Mouse (Mus musculus): ENCODE results near the gene Ttc23. TPM values are rescaled to one million over a fixed set of nuclear protein-coding genes. Genes with fewer than 3 reads are reported as not detected.

Gene Ttc23
- polyA plus RNA-seq, 1 experiment: 14.2 TPM

- TF ChIP-seq MYOG (IDR thresholded peaks at IDR 0.05; ENCODE audit: control insufficient read depth in 1 of 3, insufficient read depth in 1 of 3, insufficient read length in 2 of 3, low read depth in 2 of 3) (peak in 2 of 3 experiments; percentile 12 to 55), TCF3 (IDR thresholded peaks at IDR 0.05; ENCODE audit: insufficient read length, low read depth) (no peak), MYOD1 (IDR thresholded peaks at IDR 0.05; ENCODE audit: control insufficient read depth in 1 of 3, insufficient read length in 2 of 3, low read depth in 2 of 3) (peak in 2 of 3 experiments; percentile 37 to 43), SRF (IDR thresholded peaks at IDR 0.05; ENCODE audit: control insufficient read depth, insufficient read length, low read depth) (no peak), MAX (IDR thresholded peaks at IDR 0.05; ENCODE audit: low read depth) (no peak)
- Histone ChIP-seq H3K27me3 (ENCODE audit: control insufficient read depth, insufficient read depth, insufficient read length) (no peaks in the 10 kb centered on the region), H3K79me2 (ENCODE audit: control insufficient read depth, insufficient read depth) (no peaks in the 10 kb centered on the region), H3ac (ENCODE audit: control insufficient read depth, insufficient read length) (no peak overlapping the region), H3K4me2 (ENCODE audit: low read depth) (no peak overlapping the region), H3K36me3 (ENCODE audit: control insufficient read depth, insufficient read depth) (no peaks in the 10 kb centered on the region), H3K4me3 (no peak overlapping the region)
Measured at GRCm38 (mm10) chr7:67618316-67618715, 28.9 kb upstream of the Ttc23 start.

GRCm38 (mm10) chr7:67619836-67620235, 27.4 kb upstream of the Ttc23 start:
- Histone ChIP-seq H3ac (ENCODE audit: control insufficient read depth, insufficient read length) (no peak overlapping the region), H3K79me2 (ENCODE audit: control insufficient read depth, insufficient read depth) (no peaks in the 10 kb centered on the region), H3K4me2 (ENCODE audit: low read depth) (peak overlapping the region; percentile 39), H3K4me3 (no peak overlapping the region), H3K36me3 (ENCODE audit: control insufficient read depth, insufficient read depth) (no peaks in the 10 kb centered on the region), H3K27me3 (ENCODE audit: control insufficient read depth, insufficient read depth, insufficient read length) (no peaks in the 10 kb centered on the region)
- TF ChIP-seq MYOD1 (IDR thresholded peaks at IDR 0.05; ENCODE audit: control insufficient read depth in 1 of 3, insufficient read length in 2 of 3, low read depth in 2 of 3) (no peak), TCF3 (IDR thresholded peaks at IDR 0.05; ENCODE audit: insufficient read length, low read depth) (no peak), USF1 (IDR thresholded peaks at IDR 0.05; ENCODE audit: low read depth) (no peak), SRF (IDR thresholded peaks at IDR 0.05; ENCODE audit: control insufficient read depth, insufficient read length, low read depth) (no peak), MYOG (IDR thresholded peaks at IDR 0.05; ENCODE audit: control insufficient read depth in 1 of 3, insufficient read depth in 1 of 3, insufficient read length in 2 of 3, low read depth in 2 of 3) (no peak), MAX (IDR thresholded peaks at IDR 0.05; ENCODE audit: low read depth) (no peak), REST (IDR thresholded peaks at IDR 0.05; ENCODE audit: insufficient read depth, insufficient read length) (no peak), CEBPB (IDR thresholded peaks at IDR 0.05; ENCODE audit: insufficient read depth, poor library complexity, severe bottlenecking) (no peak), E2F4 (IDR thresholded peaks at IDR 0.05; ENCODE audit: insufficient read depth) (no peak), POLR2AphosphoS2 (IDR thresholded peaks at IDR 0.05; ENCODE audit: insufficient read length, low read depth) (no peak), POLR2A (IDR thresholded peaks at IDR 0.05; ENCODE audit: insufficient read length, low read depth) (no peak), TCF12 (IDR thresholded peaks at IDR 0.05; ENCODE audit: insufficient read depth, poor library complexity, severe bottlenecking) (no peak)

GRCm38 (mm10) chr7:67622151-67622550, 25.1 kb upstream of the Ttc23 start:
- TF ChIP-seq MAX (IDR thresholded peaks at IDR 0.05; ENCODE audit: low read depth) (no peak), MYOG (IDR thresholded peaks at IDR 0.05; ENCODE audit: control insufficient read depth in 1 of 3, insufficient read depth in 1 of 3, insufficient read length in 2 of 3, low read depth in 2 of 3) (no peak), TCF3 (IDR thresholded peaks at IDR 0.05; ENCODE audit: insufficient read length, low read depth) (no peak), POLR2AphosphoS2 (IDR thresholded peaks at IDR 0.05; ENCODE audit: insufficient read length, low read depth) (no peak), TCF12 (IDR thresholded peaks at IDR 0.05; ENCODE audit: insufficient read depth, poor library complexity, severe bottlenecking) (no peak), MYOD1 (IDR thresholded peaks at IDR 0.05; ENCODE audit: control insufficient read depth in 1 of 3, insufficient read length in 2 of 3, low read depth in 2 of 3) (no peak), REST (IDR thresholded peaks at IDR 0.05; ENCODE audit: insufficient read depth, insufficient read length) (no peak), E2F4 (IDR thresholded peaks at IDR 0.05; ENCODE audit: insufficient read depth) (no peak), CEBPB (IDR thresholded peaks at IDR 0.05; ENCODE audit: insufficient read depth, poor library complexity, severe bottlenecking) (no peak), SRF (IDR thresholded peaks at IDR 0.05; ENCODE audit: control insufficient read depth, insufficient read length, low read depth) (no peak), POLR2A (IDR thresholded peaks at IDR 0.05; ENCODE audit: insufficient read length, low read depth) (no peak), USF1 (IDR thresholded peaks at IDR 0.05; ENCODE audit: low read depth) (no peak)
- no peaks in the 10 kb centered on the region for H3K36me3 ChIP-seq (ENCODE audit: control insufficient read depth, insufficient read depth)
- no peak overlapping the region for H3K4me2 ChIP-seq (ENCODE audit: low read depth)
- H3ac ChIP-seq (ENCODE audit: control insufficient read depth, insufficient read length): no peak overlapping the region
- H3K27me3 ChIP-seq (ENCODE audit: control insufficient read depth, insufficient read depth, insufficient read length): no peaks in the 10 kb centered on the region
- H3K79me2 ChIP-seq (ENCODE audit: control insufficient read depth, insufficient read depth): no peaks in the 10 kb centered on the region
- H3K4me3 ChIP-seq: no peak overlapping the region

GRCm38 (mm10) chr7:67626671-67627070, 20.5 kb upstream of the Ttc23 start:
- Histone ChIP-seq H3ac (ENCODE audit: control insufficient read depth, insufficient read length) (no peak overlapping the region), H3K36me3 (ENCODE audit: control insufficient read depth, insufficient read depth) (no peaks in the 10 kb centered on the region)

More at GRCm38 (mm10) chr7:67626671-67627070, 20.5 kb upstream of the Ttc23 start:
- H3K27me3 ChIP-seq (ENCODE audit: control insufficient read depth, insufficient read depth, insufficient read length): no peaks in the 10 kb centered on the region
- TF ChIP-seq USF1 (IDR thresholded peaks at IDR 0.05; ENCODE audit: low read depth) (no peak), TCF12 (IDR thresholded peaks at IDR 0.05; ENCODE audit: insufficient read depth, poor library complexity, severe bottlenecking) (no peak), CEBPB (IDR thresholded peaks at IDR 0.05; ENCODE audit: insufficient read depth, poor library complexity, severe bottlenecking) (no peak), MAX (IDR thresholded peaks at IDR 0.05; ENCODE audit: low read depth) (no peak), MYOG (IDR thresholded peaks at IDR 0.05; ENCODE audit: control insufficient read depth in 1 of 3, insufficient read depth in 1 of 3, insufficient read length in 2 of 3, low read depth in 2 of 3) (no peak), POLR2AphosphoS2 (IDR thresholded peaks at IDR 0.05; ENCODE audit: insufficient read length, low read depth) (no peak), POLR2A (IDR thresholded peaks at IDR 0.05; ENCODE audit: insufficient read length, low read depth) (no peak), MYOD1 (IDR thresholded peaks at IDR 0.05; ENCODE audit: control insufficient read depth in 1 of 3, insufficient read length in 2 of 3, low read depth in 2 of 3) (no peak), SRF (IDR thresholded peaks at IDR 0.05; ENCODE audit: control insufficient read depth, insufficient read length, low read depth) (no peak), REST (IDR thresholded peaks at IDR 0.05; ENCODE audit: insufficient read depth, insufficient read length) (no peak), E2F4 (IDR thresholded peaks at IDR 0.05; ENCODE audit: insufficient read depth) (no peak), TCF3 (IDR thresholded peaks at IDR 0.05; ENCODE audit: insufficient read length, low read depth) (no peak)
- no peaks in the 10 kb centered on the region for H3K79me2 ChIP-seq (ENCODE audit: control insufficient read depth, insufficient read depth)
- H3K4me2 ChIP-seq (ENCODE audit: low read depth): no peak overlapping the region
- H3K4me3 ChIP-seq: no peak overlapping the region

All from myocyte (in vitro differentiated cells).